Mouse (Mus musculus) adrenal gland, adult 2 months (tissue): Measurements from ENCODE around the gene Krtcap2. TPM values are rescaled to one million over a fixed set of nuclear protein-coding genes. Genes with fewer than 3 reads are reported as not detected.

Source experiments
- DNase-seq: peaks from one replicate; pipeline ENCODE4 v3.0.0; 2021
- polyA plus RNA-seq: library from polyadenylated mRNA; depleted of rRNA; stranded (reverse); fragments of >200 nt; gene quantifications from 2 replicates; pipeline ENCODE4 v1.2.3, GENCODE M21; 2012
- total RNA-seq, 2 experiments: library from RNA; stranded (reverse); gene quantifications; 2 replicates each; pipeline ENCODE4 v1.2.3; 2021

The Krtcap2 gene
- total and polyA plus RNA-seq, 3 experiments: 143 to 437 (median 163) TPM

DNA sequence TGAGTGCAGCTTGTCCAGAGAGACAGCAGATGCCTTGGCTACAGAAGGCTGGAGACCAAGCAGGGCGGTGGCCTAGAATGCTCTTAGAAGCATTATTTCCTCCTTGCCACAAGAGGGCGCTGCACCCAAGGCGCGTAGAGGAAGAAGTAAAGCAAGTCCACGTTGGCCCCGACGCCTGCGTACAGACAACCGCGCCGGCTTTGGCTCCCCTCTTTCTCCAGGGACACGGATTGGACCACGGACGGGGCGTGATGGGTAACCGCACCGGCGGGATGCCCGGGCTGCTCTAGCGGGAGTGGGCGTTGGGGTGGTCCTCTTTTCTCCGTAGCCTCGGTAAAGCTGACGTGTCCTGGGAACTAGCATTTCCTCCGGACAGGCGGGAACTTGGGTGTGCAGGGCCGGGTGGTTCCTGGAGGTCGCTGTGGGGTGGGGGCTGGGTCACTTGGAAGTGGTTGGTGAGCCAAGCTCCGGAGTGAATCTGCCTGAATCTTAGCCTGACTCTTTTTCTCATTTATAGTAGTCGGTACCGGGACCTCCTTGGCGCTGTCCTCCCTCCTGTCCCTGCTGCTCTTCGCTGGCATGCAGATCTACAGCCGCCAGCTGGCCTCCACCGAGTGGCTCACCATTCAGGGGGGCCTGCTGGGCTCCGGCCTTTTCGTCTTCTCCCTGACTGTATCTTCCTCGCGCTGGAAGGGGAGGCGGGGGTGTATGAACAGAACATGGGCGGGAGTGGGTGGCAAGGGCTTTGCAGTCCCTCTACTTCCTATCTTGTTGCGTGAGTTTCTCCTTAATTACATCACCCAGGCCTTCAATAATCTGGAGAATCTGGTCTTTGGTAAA is 715 bp downstream of the Krtcap2 start, which contains the start of gene Trim46:
Gene Trim46, minus strand, starts transcription at position 49 of the 840 bp plus-strand sequence.
- DNase-seq: peak; percentile 93

DNA sequence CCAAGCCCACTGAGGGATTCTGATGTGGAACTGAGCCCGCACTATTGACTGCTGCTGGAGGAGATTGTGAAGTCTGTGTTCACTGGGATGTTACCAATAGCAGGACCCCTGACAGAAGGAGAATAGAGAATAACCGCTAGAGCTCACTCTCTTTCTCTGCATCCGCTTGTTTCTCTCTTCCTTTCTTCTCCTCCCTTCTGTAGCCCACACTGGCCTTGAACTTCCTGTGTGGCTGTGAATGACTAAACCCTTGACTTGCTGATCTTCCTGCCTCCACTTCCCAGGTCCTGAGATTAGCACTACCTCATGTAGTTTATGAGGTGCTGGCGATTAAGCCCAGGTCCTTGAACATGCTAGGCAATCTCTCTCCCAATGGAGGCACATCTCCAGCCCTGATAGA is 1.7 kb downstream of the Krtcap2 start:
- no peak for DNase-seq

DNA sequence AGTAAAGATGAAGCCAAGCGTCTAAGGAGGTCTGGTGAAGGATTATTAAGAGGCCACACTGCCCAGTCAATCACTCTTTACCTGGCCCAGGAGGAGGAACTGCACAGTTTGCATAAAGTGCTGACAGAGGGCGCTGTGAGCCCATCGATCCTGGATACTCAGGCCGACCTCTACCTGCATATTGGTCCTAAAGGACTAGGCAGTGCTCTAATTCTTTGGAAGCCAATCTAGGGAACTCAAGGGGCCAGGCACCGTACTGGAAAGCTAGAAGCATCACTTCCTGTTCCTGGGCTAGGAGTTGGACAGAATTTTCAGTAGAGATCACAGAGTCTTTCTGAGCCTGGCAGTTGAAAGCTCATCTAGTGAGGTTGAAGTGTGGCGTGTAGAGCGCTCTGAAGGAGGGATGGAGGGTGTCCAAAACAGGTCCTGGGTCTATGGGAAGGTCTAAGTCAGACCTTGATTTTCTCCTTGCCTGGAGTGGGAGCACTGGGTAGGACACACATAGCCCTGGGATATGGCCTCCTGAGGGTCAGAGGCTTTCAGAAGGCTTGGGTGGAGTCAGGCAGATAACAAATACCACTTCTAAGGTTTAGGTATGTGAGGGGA is 4.8 kb downstream of the Krtcap2 start:
- DNase-seq: peak; percentile 73

DNA sequence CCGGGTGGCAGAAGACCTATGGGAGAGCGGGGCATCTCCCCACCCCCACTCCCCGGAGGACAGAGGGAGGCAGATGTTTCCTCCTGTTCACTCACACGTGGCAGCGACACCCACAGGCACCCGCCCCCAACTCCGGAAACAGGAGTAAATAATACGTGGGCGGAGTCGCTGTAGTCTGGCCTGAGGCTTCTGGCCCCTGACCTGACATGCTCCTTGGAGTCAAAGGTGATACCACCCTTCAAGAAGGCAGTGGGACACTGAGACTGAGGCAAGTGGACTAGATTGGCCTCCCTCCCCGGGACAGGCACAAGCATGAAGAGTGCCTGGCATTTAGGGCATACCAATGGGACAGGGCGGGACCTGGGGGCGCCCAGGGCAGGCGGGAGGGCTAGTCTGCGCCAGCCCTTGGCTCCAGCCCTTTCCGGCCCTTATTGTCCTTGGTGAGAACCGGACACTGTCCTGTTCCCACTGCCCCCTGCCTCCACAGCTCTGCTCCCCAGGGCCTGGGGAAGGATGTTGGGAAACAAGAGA is 5.7 kb downstream of the Krtcap2 start:
- DNase-seq: peak; percentile 67

DNA sequence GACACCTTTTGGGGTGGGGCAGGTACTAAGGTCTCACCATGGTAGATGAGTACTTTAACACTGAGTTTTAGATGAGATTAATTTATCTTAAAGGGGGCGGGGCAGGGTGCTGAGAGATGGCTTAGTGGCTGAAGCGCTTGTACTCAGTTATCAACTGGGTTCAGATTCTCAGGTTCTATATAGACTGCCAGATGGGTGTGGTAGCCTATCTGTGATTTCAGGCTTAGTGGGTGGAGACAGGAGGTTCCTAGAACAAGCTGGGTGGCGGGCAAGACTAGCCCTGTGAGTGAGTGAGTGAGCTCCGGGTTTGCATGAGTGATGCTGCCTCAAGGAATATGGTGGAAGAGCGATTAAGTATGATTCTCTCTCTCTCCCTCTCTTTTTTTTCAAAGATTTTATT is 9.2 kb downstream of the Krtcap2 start:
- DNase-seq: no peak

DNA sequence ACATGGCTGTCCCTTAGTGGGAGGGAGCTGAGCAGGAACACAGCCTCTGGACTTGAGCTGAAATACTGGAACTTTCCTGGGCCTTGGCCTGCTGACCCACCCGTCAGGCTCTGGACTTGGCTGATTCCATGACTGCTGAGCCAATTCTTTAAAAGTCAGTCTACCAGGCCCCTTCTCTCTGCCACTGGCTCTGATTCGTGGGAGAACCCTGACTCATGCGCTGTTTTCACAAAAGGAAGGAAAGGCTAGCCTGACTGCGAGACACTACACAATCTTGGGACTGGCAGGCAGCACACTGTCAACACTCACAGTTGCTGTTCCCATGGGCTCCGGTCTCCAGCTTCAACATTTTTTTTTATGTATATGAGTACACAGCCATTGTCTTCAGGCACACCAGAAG is 10.4 kb downstream of the Krtcap2 start:
- DNase-seq: no peak

DNA sequence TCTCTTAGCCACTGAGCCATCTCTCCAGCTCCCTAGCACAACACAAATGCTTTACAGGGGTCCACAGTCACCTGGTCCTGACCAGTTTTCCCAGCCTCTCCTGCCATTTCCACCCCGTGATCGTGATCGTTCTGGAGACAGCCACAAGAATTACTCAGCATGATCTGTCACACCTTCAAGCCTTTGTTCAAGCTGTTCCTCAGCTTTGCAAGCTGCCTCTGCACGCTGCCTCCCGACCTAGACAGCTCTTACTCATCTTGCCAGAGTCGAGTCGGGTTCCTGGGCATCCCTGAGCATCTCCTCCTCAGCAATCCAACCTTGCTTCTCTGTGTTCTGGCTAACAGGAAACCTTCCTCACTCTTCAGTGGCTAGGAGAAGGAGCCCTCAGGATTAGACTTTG is 13.3 kb downstream of the Krtcap2 start, which contains the start of gene Dpm3:
Gene Dpm3, plus strand, starts transcription at position 283 of the 400 bp plus-strand sequence.
- DNase-seq: no peak

DNA sequence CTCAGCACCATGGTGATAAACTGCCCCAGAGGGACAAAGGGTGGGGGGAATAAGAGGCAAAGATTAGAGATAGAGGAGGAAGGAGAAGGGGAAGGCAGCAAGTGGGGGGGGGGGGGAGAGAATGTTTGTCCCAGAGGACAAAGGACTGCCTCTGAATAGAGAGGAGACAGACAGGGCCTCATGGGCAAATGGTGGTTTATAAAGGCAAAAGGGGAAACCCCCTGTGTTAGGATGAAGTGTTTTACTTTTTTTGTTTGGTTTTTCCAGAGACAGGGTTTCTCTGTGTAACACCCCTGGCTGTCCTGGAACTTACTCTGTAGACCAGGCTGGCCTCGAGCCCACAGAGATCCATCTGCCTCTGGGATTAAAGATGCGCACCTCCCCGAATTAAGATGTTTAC is 14.4 kb downstream of the Krtcap2 start:
- no peak for DNase-seq

DNA sequence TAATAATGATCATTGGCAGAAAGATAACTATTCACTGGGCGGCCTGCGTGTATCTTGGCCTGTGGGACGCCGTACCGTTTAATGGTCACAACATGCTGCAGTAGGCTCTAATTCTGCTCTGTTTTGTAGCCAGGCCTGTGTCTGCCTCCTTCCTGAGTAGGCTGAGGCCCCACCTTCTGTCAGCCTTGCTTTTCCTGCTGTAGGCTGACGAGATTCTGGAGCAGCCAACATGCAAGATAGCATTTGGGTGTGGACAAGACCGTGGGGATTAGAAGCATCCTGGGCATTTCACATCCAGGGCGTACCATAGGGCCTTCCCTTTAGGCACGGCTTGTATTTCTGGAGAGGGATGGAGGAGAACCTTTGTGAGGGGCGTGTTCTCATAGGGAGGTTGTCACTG is 16.7 kb downstream of the Krtcap2 start:
- DNase-seq: no peak

DNA sequence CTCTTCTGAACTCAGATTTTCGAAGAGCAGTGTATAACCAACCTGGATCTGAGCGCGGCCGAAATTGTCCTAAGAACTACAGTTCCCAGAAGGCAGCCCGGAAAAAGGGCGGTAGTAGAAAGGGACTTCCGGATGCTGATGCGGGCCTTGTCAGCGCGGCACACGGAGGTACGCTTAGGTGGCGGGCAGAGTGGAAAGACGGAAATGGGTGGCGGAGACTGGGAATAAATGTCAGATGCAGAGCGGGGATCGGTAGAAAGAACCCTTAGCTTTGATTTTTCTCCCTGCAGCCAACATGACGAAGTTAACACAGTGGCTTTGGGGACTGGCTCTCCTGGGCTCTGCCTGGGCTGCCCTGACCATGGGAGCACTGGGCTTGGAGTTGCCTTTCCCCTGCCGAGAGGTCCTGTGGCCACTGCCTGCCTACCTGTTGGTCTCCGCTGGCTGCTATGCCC is 20.7 kb downstream of the Krtcap2 start:
- DNase-seq: peak; percentile 86

DNA sequence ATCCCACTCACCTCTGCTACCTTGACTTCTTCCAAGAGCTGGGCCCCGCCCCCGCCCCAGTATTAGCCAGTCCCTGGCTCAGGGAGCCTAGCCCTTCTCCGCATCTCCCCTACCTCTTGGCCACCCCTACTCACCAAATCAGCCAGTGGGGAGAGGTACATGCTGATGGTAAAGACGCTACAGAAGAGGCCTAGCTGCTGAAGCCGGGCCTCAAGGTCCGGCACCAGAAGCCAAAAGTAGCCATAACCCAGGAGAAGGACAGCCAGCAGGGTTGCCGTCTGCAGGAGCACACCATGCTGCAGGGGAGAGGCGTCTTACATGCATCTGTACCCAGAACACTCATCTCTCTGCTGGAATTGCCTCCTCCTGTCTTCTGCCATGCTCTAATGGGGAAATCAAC is 23.1 kb downstream of the Krtcap2 start:
- no peak for DNase-seq

DNA sequence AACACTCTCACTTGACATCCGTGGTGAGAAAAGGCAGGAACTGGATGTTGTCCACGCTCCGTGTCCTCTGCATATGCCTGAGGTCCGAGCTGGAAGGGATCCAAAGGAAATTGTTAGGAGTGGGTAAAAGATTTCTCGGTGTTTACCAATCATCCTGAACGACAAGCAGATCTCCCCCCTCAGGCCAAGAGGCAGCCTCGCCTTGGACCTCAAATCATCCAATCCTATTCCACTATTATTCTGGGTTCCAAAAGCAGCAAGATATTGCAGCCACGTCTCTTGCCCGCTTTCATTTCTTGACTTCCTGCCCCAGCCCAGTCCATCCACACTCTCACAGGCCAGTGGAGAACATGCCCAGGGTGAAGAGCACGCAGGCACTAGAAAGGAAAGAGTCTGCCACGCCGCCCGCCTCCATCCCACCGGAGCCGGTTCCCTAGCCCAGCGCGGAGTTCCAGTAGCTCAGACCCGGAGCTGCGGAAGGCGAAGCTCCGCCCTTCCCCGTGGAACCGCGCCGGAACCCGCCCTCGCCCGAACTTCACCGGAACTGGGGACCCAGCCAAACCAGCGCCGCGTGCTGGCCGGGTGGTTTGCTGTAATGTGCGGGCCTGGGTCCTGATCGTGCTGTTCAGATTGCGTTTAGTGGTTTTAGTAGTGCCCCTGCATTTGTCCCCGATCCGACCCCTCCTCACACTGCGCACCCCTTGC is 24.4 kb downstream of the Krtcap2 start, which contains the start of gene Slc50a1:
Gene Slc50a1, minus strand, starts transcription at position 520 of the 705 bp plus-strand sequence.
- peak; percentile 94 for DNase-seq

DNA sequence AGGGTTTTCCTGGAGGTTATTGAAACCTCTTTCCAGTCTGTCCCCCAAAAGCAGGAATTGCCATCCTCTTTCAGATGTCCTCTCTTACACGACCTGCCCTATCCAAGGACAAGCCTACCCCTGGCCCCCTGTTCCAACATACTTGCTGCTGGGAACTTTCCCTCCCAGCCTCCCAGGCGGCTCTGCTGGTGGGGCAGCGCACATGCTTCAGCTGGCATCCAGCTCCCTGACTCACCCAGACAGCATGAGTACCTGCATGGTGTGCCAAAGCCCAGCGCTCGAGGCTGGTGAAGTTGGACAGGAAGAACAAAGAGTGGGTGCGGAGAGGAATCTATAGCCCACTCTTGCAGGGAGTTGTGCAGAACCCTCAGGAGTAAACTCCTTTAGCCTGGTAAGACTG is 25.1 kb downstream of the Krtcap2 start:
- DNase-seq: peak; percentile 79

DNA sequence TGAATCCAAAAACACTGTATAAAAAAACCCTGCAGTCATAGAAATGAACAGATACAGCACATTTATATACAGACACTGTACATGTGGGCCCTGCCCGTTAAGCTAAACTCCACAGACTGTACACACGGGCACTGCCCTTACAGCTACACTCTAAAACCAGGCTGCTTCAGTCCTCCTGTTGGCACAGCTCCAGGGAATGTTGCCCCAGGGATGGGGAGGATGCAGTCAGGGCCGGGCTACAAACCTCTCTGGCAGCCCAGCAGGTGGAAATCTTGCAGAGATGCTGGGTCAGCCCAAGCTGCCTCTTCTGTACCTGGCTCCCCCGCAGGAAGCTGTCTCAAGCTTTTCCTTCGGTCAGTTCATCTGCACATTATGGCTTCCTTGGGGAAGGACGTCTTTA is 26.0 kb downstream of the Krtcap2 start:
- DNase-seq: no peak

DNA sequence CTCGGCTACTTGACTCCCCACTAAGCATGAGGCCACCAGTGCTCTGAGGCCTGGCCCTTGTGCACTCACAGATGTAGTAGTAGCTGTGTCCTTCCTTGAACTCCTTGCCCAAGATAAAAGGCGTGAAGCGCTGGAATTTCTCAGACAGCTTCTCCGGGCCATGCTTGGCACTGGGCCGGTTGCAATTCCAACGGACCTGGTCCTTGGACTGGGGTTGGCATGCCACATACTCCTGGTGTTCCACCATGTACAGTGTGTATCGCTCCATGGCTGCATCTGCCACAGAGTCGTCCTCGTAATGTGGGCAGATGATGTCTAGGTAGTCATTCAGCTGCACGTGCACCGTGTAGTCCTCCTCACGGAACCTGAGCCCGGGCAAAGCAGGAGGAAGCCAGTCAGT is 30.3 kb downstream of the Krtcap2 start:
- no peak for DNase-seq

DNA sequence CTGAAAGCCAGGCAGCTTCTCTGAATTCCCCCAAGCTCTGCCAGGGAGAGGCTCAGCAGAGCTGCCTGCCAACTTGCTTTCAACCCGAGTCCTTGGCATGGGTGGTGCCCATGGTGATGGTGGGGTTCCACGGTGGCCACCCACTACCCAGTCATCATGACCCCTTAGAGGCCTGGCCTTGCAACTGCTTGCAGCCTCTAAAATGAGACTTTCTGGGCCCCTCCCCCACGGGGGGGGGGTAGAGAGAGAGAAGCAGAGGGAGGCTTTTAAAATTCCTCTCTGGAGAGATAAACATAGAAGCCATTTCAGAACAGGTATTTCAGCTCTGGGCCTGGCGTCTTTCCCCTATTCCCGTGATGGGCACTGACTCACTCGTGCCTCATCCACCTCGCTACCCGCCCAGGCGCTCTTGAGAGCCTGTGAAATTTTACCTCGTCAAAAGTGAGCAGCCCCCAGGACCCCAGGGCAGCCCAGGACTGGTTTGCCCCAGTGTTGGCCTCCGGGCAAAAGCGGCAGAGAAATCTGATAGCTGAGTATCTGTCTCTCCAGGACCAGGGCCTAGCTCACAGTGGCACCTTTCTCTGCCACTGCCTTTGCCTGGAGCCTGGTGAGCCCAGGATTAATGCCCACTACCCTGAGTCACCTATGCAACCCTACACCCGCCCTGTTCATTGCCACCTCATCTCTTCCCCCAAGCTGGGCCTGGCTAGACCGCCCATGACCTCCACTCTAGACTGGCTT is 31.7 kb downstream of the Krtcap2 start:
- no peak for DNase-seq

DNA sequence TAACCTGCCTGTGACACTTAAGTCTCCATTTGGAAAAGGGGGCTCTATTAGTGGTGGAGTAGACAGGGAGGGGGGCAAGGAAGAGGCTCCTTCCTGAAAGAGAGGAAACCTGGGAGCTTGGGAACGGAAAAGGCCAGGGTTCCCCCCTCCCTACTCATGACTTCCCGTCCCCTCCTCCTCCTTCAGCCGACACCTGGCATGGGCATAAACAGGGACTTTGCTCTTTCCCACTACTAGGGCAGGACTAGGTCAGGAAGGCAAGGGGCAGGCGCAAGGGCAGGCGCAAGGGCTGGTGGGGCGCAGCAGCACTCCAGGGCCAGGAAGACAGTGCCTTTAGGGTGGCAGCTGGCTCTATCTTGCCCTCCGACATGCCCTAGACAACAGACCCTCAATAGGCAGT is 32.3 kb downstream of the Krtcap2 start:
- peak; percentile 73 for DNase-seq

DNA sequence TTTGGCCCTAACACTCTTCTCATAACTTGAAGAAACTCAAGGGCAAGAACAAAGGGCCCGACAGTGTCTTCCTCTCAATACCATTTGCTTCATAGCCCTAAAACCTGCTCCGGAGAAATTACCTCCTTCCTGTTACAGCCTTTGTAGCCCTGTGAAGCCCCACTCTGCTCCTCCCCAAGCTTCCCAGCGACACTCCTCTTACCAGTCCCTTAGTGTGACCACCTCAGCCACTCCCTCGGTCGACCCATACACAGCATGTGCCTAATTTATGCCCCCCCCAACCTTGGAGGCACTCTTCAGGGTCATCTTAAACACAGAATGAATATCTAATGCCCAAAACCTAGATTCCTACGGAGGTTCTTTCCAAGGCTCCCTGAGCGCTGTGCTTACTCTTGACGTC is 32.9 kb downstream of the Krtcap2 start:
- no peak for DNase-seq

DNA sequence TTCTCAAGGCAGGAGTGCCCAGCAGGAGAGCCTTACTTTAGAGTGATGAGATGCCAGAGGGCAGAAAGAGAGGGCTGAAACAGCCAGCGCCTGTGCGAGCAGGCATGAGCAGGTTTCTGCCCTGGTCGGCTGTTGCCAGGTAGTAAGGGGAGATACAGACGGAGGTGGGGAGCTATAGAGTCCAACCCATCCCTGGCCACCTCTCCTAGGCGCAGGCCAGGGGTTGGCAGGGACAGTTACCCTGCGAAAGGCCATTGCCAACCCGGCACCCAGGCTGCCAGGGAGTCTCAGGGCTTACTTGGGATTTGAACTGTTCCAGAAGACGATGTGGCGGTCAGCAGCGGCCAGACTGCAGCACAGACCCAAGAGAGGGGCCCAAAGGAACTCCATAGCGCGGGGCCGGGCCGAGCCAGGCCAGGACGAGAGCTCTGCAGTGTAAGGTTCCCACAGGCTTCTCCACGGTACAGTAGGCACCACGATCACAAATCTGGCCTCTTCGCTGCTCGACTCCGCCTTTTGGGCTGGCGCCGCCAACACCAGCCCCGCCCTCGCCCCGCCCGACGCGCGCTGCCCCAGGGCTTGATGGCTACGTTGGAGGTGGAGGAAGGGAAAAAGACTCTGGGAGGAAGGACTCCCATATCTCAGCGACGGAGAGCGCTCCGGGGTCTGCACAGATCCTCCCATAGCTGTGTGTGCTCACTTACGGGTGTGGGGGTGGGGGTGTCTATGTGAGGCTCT is 33.6 kb downstream of the Krtcap2 start:
- peak; percentile 94 for DNase-seq

DNA sequence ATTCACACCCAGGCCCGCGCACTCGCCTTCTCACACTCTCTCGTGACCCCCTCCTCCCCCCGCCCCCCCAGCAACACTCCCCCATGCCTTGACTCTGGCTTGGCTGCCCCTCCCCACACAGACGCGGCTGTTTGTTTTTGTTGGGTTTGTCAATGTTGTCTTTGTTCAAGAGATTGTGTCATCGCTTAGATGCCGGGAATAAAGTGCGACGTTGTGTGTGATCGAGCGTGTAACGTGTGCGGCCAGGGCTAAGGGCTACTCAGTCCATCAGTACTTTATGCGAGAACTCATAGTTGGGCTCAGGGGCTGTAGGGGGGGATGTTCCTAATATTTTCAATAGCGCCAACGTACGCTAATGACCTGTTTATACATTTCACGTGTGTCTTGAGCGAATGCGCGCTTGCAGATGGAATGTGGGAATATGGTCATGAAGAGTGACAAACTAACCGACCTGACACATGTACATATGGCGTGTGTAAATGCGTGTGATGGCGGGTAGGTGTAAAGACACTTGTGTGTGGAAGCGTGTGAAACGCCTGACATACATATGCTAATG is 34.4 kb downstream of the Krtcap2 start:
- DNase-seq: peak; percentile 42
